Mouse (Mus musculus): ENCODE measurements around the gene Gm3238.
"Not testable (repeated sequence)": the region's sequence is repeated elsewhere in the genome, so short reads cannot be mapped to it uniquely, and the experiment has no call there.

The Gm3238 gene

GRCm38 (mm10) chr10:77741924-77742688, 29.0 kb downstream of the Gm3238 start, which contains the start of gene Gm18596:
Gene Gm18596, minus strand, starts transcription at chr10:77742638.
- DNase-seq (ENCODE audit: low spot score), result not testable (repeated sequence)

DNA sequence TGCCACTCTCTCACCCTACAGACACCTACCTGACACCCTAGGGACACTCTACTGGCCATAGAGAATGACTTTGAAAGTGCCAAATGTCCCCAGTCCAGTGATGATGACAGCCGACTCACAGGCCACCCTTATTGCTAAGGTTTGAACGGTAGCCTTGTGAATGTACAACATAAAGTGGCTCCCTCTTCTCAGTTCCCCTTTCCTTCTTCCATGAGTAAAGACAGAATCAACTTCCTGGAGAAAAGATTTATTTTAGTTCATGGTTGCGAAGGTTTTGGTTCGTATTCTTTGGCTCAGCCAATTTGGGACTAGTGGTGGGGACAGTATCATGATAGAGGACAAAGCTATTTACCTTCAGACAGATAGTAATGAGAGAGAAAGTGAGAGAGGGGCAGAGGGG, 32.2 kb downstream of the Gm3238 start:
- DNase-seq (ENCODE audit: low spot score), result no peak

DNA sequence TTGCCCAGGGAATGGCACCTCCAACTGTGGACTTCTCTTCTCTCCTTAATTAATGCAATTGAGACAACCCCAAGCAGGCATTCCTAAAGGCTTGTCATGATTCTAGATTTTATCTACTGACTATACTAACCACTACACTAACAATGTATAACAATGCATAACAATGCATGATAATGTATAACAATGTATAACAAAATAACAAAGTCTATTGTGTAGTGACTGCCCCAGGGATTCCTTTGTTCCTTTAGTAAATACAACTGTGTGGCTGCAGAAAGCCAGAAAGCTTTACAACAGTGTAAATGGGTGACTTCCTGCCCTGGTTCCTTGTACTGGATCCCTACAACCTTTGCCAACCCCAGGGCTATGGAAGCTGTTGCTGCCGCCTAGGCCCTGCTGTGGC, 35.2 kb downstream of the Gm3238 start:
- DNase-seq (ENCODE audit: low spot score), result no peak

DNA sequence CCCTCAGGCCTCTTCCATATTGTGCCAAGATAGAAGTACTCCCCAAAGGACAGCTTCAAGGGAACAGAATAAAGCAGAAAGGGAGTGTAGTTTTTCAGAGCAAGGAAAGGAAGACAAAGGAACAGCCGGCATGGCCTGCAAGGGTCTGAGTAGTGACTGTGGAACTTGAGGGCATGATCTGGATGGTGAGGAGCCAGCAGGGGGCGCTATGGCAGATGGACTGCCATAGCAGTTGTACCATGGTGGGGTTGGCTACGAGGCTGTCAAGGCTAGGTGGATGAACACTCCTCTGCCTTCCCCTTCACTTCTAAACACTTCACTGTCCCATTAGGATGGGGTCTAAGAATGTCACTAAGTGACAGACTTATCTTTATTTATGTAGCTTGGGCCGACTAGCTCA, 41.9 kb downstream of the Gm3238 start:
- peak; percentile 45 for DNase-seq (ENCODE audit: low spot score)

GRCm38 (mm10) chr10:77728280-77728679, 42.8 kb downstream of the Gm3238 start:
- DNase-seq (ENCODE audit: low spot score), result no peak

DNA sequence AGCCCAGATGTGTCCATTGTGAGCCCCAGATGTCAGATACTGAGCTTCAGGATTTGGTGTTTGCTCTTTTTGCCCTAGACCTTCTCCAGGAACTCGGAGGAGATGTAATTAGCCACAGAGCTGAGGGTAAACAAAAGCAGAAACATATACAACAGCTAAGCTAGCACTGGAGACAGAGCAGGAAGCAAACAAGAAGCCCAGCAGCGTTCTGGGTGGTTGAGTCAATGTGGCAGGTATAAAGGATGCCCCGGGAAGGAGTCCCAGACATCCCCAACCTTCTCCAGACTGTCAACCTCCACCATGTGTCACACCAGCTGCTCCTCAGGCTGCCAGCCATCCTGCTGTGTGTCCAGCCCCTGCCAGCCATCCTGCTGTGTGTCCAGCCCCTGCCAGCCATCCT, 44.9 kb downstream of the Gm3238 start, which contains the start of gene Gm10100:
Gm10100 (plus strand) TSS at position 301 of the 400 bp plus-strand sequence.
- no peak for DNase-seq (ENCODE audit: low spot score)

DNA sequence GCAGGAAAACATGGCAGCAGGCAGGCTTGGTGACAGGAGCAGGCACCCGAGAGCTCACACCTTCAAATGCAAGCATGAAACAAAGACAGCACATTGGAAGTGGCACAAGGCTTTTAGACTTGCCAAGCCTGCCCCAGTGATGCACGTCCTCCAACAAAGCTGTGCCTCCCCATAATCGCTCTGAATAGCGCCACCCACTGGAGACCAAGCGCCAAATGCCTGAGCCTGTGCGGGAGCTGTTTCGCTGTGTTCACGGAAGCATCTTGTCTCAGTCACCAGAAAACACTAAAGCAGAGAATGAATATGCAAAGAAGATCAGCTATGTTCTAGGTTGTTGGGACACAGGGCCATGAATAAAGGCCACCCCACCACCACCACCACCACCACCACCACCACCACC, 46.3 kb downstream of the Gm3238 start:
- DNase-seq (ENCODE audit: low spot score), result peak; percentile 12
